Mouse (Mus musculus) small intestine, adult 2 months (tissue): Measurements from ENCODE around the gene N4bp2. TPM values are rescaled to one million over a fixed set of nuclear protein-coding genes. Genes with fewer than 3 reads are reported as not detected.

Experiments
- H3K27ac ChIP-seq: fragments of 200-500 bp; 2 replicates; pipeline ENCODE4 v1.5.1; 2012; ENCODE audit warnings: low read depth, low read length, control low read depth, inconsistent platforms; ENCODE audit not compliant: insufficient read depth
- H3K27me3 ChIP-seq: fragments of 200-500 bp; 2 replicates; pipeline ENCODE4 v1.6.1; 2012; ENCODE audit warnings: mild to moderate bottlenecking, moderate library complexity, low read length, inconsistent platforms; ENCODE audit not compliant: control insufficient read depth, insufficient read depth
- H3K36me3 ChIP-seq: fragments of 200-500 bp; 2 replicates; pipeline ENCODE4 v1.6.1; 2012; ENCODE audit warnings: mild to moderate bottlenecking, low read length, control low read depth, inconsistent platforms; ENCODE audit not compliant: control insufficient read depth, insufficient read depth
- H3K4me1 ChIP-seq: fragments of 200-500 bp; 2 replicates; pipeline ENCODE4 v1.6.1; 2012; ENCODE audit warnings: low read length, inconsistent platforms, mixed read lengths; ENCODE audit not compliant: control insufficient read depth, insufficient read depth, insufficient read length
- H3K4me3 ChIP-seq: fragments of 200-500 bp; 2 replicates; pipeline ENCODE4 v1.5.1; 2012; ENCODE audit warnings: low read depth, mild to moderate bottlenecking, control low read depth, inconsistent platforms, low read length, moderate library complexity
- CTCF ChIP-seq: fragments of 200-500 bp; IDR thresholded peaks from 2 replicates; pipeline ENCODE4 v1.5.1; 2012; ENCODE audit warnings: low read depth, mild to moderate bottlenecking, control low read depth, inconsistent platforms, low read length, moderate library complexity, mixed read lengths; ENCODE audit not compliant: insufficient replicate concordance, insufficient read length; ENCODE audit errors: extremely low read depth
- POLR2A ChIP-seq: fragments of 200-500 bp; IDR thresholded peaks from 2 replicates; pipeline ENCODE4 v1.6.1; 2012; ENCODE audit warnings: low read depth, mild to moderate bottlenecking, control low read depth, inconsistent platforms, low read length, moderate library complexity
- WGBS: fragments of 180-500 bp; shearing (Covaris S2); methylation state at CpG from one replicate; pipeline ENCODE4 v1.1.7; 2018; 5-methylcytosine and 5-hydroxymethylcytosine counted together
- polyA plus RNA-seq: library from polyadenylated mRNA; depleted of rRNA; stranded (reverse); fragments of >200 nt; gene quantifications from 2 replicates; pipeline ENCODE4 v1.2.3, GENCODE M21; 2012

Gene N4bp2
- polyA plus RNA-seq, 1 experiment: 2.3 TPM

- WGBS: 93% methylated on average over 7 of the region's 7 CpGs
- TF ChIP-seq CTCF (no peak), POLR2A (no peak)
- Histone ChIP-seq H3K4me3 (no peak overlapping the region), H3K27ac (no peak overlapping the region), H3K36me3 (no peaks in the 10 kb centered on the region), H3K27me3 (no peaks in the 10 kb centered on the region), H3K4me1 (no peaks in the 10 kb centered on the region)
These were observed 79.6 kb downstream of the N4bp2 start for GRCm38 (mm10) chr5:65842947-65843346.

GRCm38 (mm10) chr5:65846534-65846933 lies 83.2 kb downstream of the N4bp2 start:
- TF ChIP-seq POLR2A (no peak), CTCF (no peak)
- WGBS: 73% methylated on average over 8 of the region's 8 CpGs

GRCm38 (mm10) chr5:65846958-65847357 lies 83.6 kb downstream of the N4bp2 start:
- 81% methylated on average over 3 of the region's 3 CpGs for WGBS
- Histone ChIP-seq H3K27me3 (no peaks in the 10 kb centered on the region), H3K27ac (no peak overlapping the region), H3K4me3 (no peak overlapping the region), H3K36me3 (no peaks in the 10 kb centered on the region), H3K4me1 (peaks cover 2% of the 10 kb centered on the region; the same call in 1 of the 2 replicates)
- TF ChIP-seq POLR2A (no peak), CTCF (no peak)

More at GRCm38 (mm10) chr5:65846534-65846933, 83.2 kb downstream of the N4bp2 start:
- Histone ChIP-seq H3K27ac (no peak overlapping the region), H3K27me3 (no peaks in the 10 kb centered on the region), H3K4me1 (peaks cover 2% of the 10 kb centered on the region; the same call in 1 of the 2 replicates), H3K36me3 (no peaks in the 10 kb centered on the region), H3K4me3 (no peak overlapping the region)

- Histone ChIP-seq H3K4me3 (no peak overlapping the region), H3K36me3 (no peaks in the 10 kb centered on the region), H3K4me1 (peaks cover 2% of the 10 kb centered on the region; the same call in 1 of the 2 replicates), H3K27ac (no peak overlapping the region), H3K27me3 (no peaks in the 10 kb centered on the region)
- WGBS: 87% methylated on average over 7 of the region's 7 CpGs
- TF ChIP-seq CTCF (no peak), POLR2A (no peak)
These were observed 84.3 kb downstream of the N4bp2 start for GRCm38 (mm10) chr5:65847656-65848055.

- TF ChIP-seq POLR2A (no peak), CTCF (no peak)
- Histone ChIP-seq H3K27ac (no peak overlapping the region), H3K36me3 (no peaks in the 10 kb centered on the region), H3K4me3 (no peak overlapping the region), H3K27me3 (no peaks in the 10 kb centered on the region), H3K4me1 (peaks cover 2% of the 10 kb centered on the region; the same call in 1 of the 2 replicates)
- 34% methylated on average over 11 of the region's 11 CpGs for WGBS
These were observed 87.4 kb downstream of the N4bp2 start for GRCm38 (mm10) chr5:65850765-65851164.

GRCm38 (mm10) chr5:65854786-65855191 lies 91.5 kb downstream of the N4bp2 start:
- Histone ChIP-seq H3K27me3 (no peaks in the 10 kb centered on the region), H3K4me3 (no peak overlapping the region), H3K27ac (no peak overlapping the region), H3K36me3 (no peaks in the 10 kb centered on the region), H3K4me1 (peaks cover 3% of the 10 kb centered on the region; the same call in 1 of the 2 replicates)
- TF ChIP-seq POLR2A (no peak), CTCF (no peak)
- WGBS: 80% methylated on average over 8 of the region's 8 CpGs

- TF ChIP-seq CTCF (no peak), POLR2A (no peak)
- no peaks in the 10 kb centered on the region for H3K36me3 ChIP-seq
- no peak overlapping the region for H3K4me3 ChIP-seq
- H3K4me1 ChIP-seq: peaks cover 5% of the 10 kb centered on the region
- H3K27me3 ChIP-seq: no peaks in the 10 kb centered on the region
- WGBS: 44% methylated on average over 3 of the region's 3 CpGs
- H3K27ac ChIP-seq: no peak overlapping the region
These were observed 92.2 kb downstream of the N4bp2 start for GRCm38 (mm10) chr5:65855571-65855970.
